Mouse (Mus musculus): ENCODE results near the gene Slf1. TPM values are rescaled to one million over a fixed set of nuclear protein-coding genes. Genes with fewer than 3 reads are reported as not detected.
A peak's percentile ranks its signal among the peaks of the same experiment; 100 is the strongest.

Gene Slf1
- 47.0 and 52.7 TPM in 2 replicates for polyA plus RNA-seq (2014; fragmentation: Nextera tagmentation; extraction: Ambion mirVana)

- H3K4me1 ChIP-seq (ENCODE audit: control insufficient read depth, insufficient read depth, low read length): no peaks in the 10 kb centered on the region
- H3K9me3 ChIP-seq (replicated peaks; ENCODE audit: control insufficient read depth, low read length): no peaks in the 10 kb centered on the region
- H3K27me3 ChIP-seq (ENCODE audit: control insufficient read depth, insufficient read depth, low read length): no peaks in the 10 kb centered on the region
- DNase-seq (ENCODE audit: low spot score) (peak; percentile 93), ATAC-seq (replicated peaks; ENCODE audit: insufficient number of reproducible peaks, low FRiP score, low TSS enrichment, low read depth) (peak; percentile 98)
- H3K4me2 ChIP-seq (ENCODE audit: low read depth, low read length): peak within 1 kb of the TSS; percentile 56
- no peaks in the 10 kb centered on the region for H3K36me3 ChIP-seq (replicated peaks; ENCODE audit: control insufficient read depth, insufficient read depth, low read depth, low read length)
- H3K27ac ChIP-seq (replicated peaks; ENCODE audit: low read depth, low read length): peak within 1 kb of the TSS; percentile 93
- peak within 1 kb of the TSS; percentile 93 for H3K9ac ChIP-seq (replicated peaks; ENCODE audit: low read length)
- under 1% methylated on average over 65 of the region's 65 CpGs for WGBS
- peak within 1 kb of the TSS; percentile 84 for H3K4me3 ChIP-seq (ENCODE audit: low read depth, low read length)
Observed at GRCm38 (mm10) chr13:77134931-77135620, at the start of gene Slf1, which contains the start of gene 2210408I21Rik. Slf1 (minus strand) TSS chr13:77135473. 2210408I21Rik (plus strand) TSS chr13:77135540.

- ATAC-seq (replicated peaks; ENCODE audit: insufficient number of reproducible peaks, low FRiP score, low TSS enrichment, low read depth) (no peak), DNase-seq (ENCODE audit: low spot score) (no peak)
- Histone ChIP-seq H3K9me3 (replicated peaks; ENCODE audit: control insufficient read depth, low read length) (no peaks in the 10 kb centered on the region), H3K36me3 (replicated peaks; ENCODE audit: control insufficient read depth, insufficient read depth, low read depth, low read length) (no peaks in the 10 kb centered on the region), H3K4me2 (ENCODE audit: low read depth, low read length) (no peak overlapping the region), H3K4me3 (ENCODE audit: low read depth, low read length) (no peak overlapping the region), H3K27ac (replicated peaks; ENCODE audit: low read depth, low read length) (no peak overlapping the region), H3K27me3 (ENCODE audit: control insufficient read depth, insufficient read depth, low read length) (no peaks in the 10 kb centered on the region), H3K4me1 (ENCODE audit: control insufficient read depth, insufficient read depth, low read length) (no peaks in the 10 kb centered on the region), H3K9ac (replicated peaks; ENCODE audit: low read length) (no peak overlapping the region)
Observed at GRCm38 (mm10) chr13:77177931-77178330, 42.7 kb upstream of the Slf1 start.

GRCm38 (mm10) chr13:77140890-77141289, 5.6 kb upstream of the Slf1 start:
- WGBS: 90% methylated on average over 2 of the region's 2 CpGs
- ATAC-seq (replicated peaks; ENCODE audit: insufficient number of reproducible peaks, low FRiP score, low TSS enrichment, low read depth): no peak

GRCm38 (mm10) chr13:77135621-77135981, 328 bp upstream of the Slf1 start:
- DNase-seq (ENCODE audit: low spot score) (no peak), ATAC-seq (replicated peaks; ENCODE audit: insufficient number of reproducible peaks, low FRiP score, low TSS enrichment, low read depth) (peak; percentile 65)
- Histone ChIP-seq H3K4me2 (ENCODE audit: low read depth, low read length) (peak overlapping the region; percentile 38), H3K27ac (replicated peaks; ENCODE audit: low read depth, low read length) (no peak overlapping the region), H3K4me3 (ENCODE audit: low read depth, low read length) (peak overlapping the region; percentile 84), H3K9ac (replicated peaks; ENCODE audit: low read length) (peak overlapping the region; percentile 93), H3K4me1 (ENCODE audit: control insufficient read depth, insufficient read depth, low read length) (no peaks in the 10 kb centered on the region), H3K27me3 (ENCODE audit: control insufficient read depth, insufficient read depth, low read length) (no peaks in the 10 kb centered on the region), H3K36me3 (replicated peaks; ENCODE audit: control insufficient read depth, insufficient read depth, low read depth, low read length) (no peaks in the 10 kb centered on the region), H3K9me3 (replicated peaks; ENCODE audit: control insufficient read depth, low read length) (no peaks in the 10 kb centered on the region)
- WGBS: under 1% methylated on average over 11 of the region's 11 CpGs

More at GRCm38 (mm10) chr13:77140890-77141289, 5.6 kb upstream of the Slf1 start:
- H3K27me3 ChIP-seq (ENCODE audit: control insufficient read depth, insufficient read depth, low read length): no peaks in the 10 kb centered on the region
- no peak for DNase-seq (ENCODE audit: low spot score)
- no peak overlapping the region for H3K27ac ChIP-seq (replicated peaks; ENCODE audit: low read depth, low read length)
- H3K36me3 ChIP-seq (replicated peaks; ENCODE audit: control insufficient read depth, insufficient read depth, low read depth, low read length): no peaks in the 10 kb centered on the region
- H3K4me1 ChIP-seq (ENCODE audit: control insufficient read depth, insufficient read depth, low read length): no peaks in the 10 kb centered on the region
- H3K9ac ChIP-seq (replicated peaks; ENCODE audit: low read length): no peak overlapping the region
- no peaks in the 10 kb centered on the region for H3K9me3 ChIP-seq (replicated peaks; ENCODE audit: control insufficient read depth, low read length)
- no peak overlapping the region for H3K4me2 ChIP-seq (ENCODE audit: low read depth, low read length)
- H3K4me3 ChIP-seq (ENCODE audit: low read depth, low read length): no peak overlapping the region

- Histone ChIP-seq H3K36me3 (replicated peaks; ENCODE audit: control insufficient read depth, insufficient read depth, low read depth, low read length) (no peaks in the 10 kb centered on the region), H3K4me2 (ENCODE audit: low read depth, low read length) (no peak overlapping the region), H3K27me3 (ENCODE audit: control insufficient read depth, insufficient read depth, low read length) (no peaks in the 10 kb centered on the region), H3K27ac (replicated peaks; ENCODE audit: low read depth, low read length) (no peak overlapping the region), H3K4me3 (ENCODE audit: low read depth, low read length) (no peak overlapping the region), H3K9me3 (replicated peaks; ENCODE audit: control insufficient read depth, low read length) (no peaks in the 10 kb centered on the region), H3K9ac (replicated peaks; ENCODE audit: low read length) (no peak overlapping the region), H3K4me1 (ENCODE audit: control insufficient read depth, insufficient read depth, low read length) (no peaks in the 10 kb centered on the region)
- ATAC-seq (replicated peaks; ENCODE audit: insufficient number of reproducible peaks, low FRiP score, low TSS enrichment, low read depth): no peak
- 87% methylated on average over 2 of the region's 2 CpGs for whole genome bisulfite sequencing
- no peak for DNase-seq (ENCODE audit: low spot score)
Observed at GRCm38 (mm10) chr13:77131132-77131531, 4.1 kb downstream of the Slf1 start.

- H3K36me3 ChIP-seq (replicated peaks; ENCODE audit: control insufficient read depth, insufficient read depth, low read depth, low read length): no peaks in the 10 kb centered on the region
- no peak overlapping the region for H3K27ac ChIP-seq (replicated peaks; ENCODE audit: low read depth, low read length)
- H3K9me3 ChIP-seq (replicated peaks; ENCODE audit: control insufficient read depth, low read length): no peaks in the 10 kb centered on the region
- no peak overlapping the region for H3K4me3 ChIP-seq (ENCODE audit: low read depth, low read length)
- H3K27me3 ChIP-seq (ENCODE audit: control insufficient read depth, insufficient read depth, low read length): no peaks in the 10 kb centered on the region
- no peak overlapping the region for H3K4me2 ChIP-seq (ENCODE audit: low read depth, low read length)
- ATAC-seq (replicated peaks; ENCODE audit: insufficient number of reproducible peaks, low FRiP score, low TSS enrichment, low read depth): no peak
- no peak for DNase-seq (ENCODE audit: low spot score)
- 84% methylated on average over 2 of the region's 2 CpGs for WGBS
- H3K9ac ChIP-seq (replicated peaks; ENCODE audit: low read length): no peak overlapping the region
- no peaks in the 10 kb centered on the region for H3K4me1 ChIP-seq (ENCODE audit: control insufficient read depth, insufficient read depth, low read length)
Observed at GRCm38 (mm10) chr13:77128240-77128639, 7.0 kb downstream of the Slf1 start.

GRCm38 (mm10) chr13:77125159-77125558, 10.1 kb downstream of the Slf1 start:
- WGBS: 92% methylated on average over 3 of the region's 3 CpGs
- H3K4me1 ChIP-seq (ENCODE audit: control insufficient read depth, insufficient read depth, low read length): no peaks in the 10 kb centered on the region
- DNase-seq (ENCODE audit: low spot score) (no peak), ATAC-seq (replicated peaks; ENCODE audit: insufficient number of reproducible peaks, low FRiP score, low TSS enrichment, low read depth) (no peak)
- no peak overlapping the region for H3K27ac ChIP-seq (replicated peaks; ENCODE audit: low read depth, low read length)
- H3K36me3 ChIP-seq (replicated peaks; ENCODE audit: control insufficient read depth, insufficient read depth, low read depth, low read length): no peaks in the 10 kb centered on the region
- H3K9me3 ChIP-seq (replicated peaks; ENCODE audit: control insufficient read depth, low read length): no peaks in the 10 kb centered on the region
- no peak overlapping the region for H3K4me2 ChIP-seq (ENCODE audit: low read depth, low read length)
- H3K4me3 ChIP-seq (ENCODE audit: low read depth, low read length): no peak overlapping the region
- no peaks in the 10 kb centered on the region for H3K27me3 ChIP-seq (ENCODE audit: control insufficient read depth, insufficient read depth, low read length)
- H3K9ac ChIP-seq (replicated peaks; ENCODE audit: low read length): no peak overlapping the region

GRCm38 (mm10) chr13:77118695-77119094, 16.6 kb downstream of the Slf1 start:
- 94% methylated on average over 4 of the region's 4 CpGs for WGBS
- no peaks in the 10 kb centered on the region for H3K9me3 ChIP-seq (replicated peaks; ENCODE audit: control insufficient read depth, low read length)

More at GRCm38 (mm10) chr13:77118695-77119094, 16.6 kb downstream of the Slf1 start:
- Histone ChIP-seq H3K4me1 (ENCODE audit: control insufficient read depth, insufficient read depth, low read length) (no peaks in the 10 kb centered on the region), H3K4me3 (ENCODE audit: low read depth, low read length) (no peak overlapping the region), H3K4me2 (ENCODE audit: low read depth, low read length) (no peak overlapping the region), H3K27me3 (ENCODE audit: control insufficient read depth, insufficient read depth, low read length) (no peaks in the 10 kb centered on the region), H3K27ac (replicated peaks; ENCODE audit: low read depth, low read length) (no peak overlapping the region), H3K36me3 (replicated peaks; ENCODE audit: control insufficient read depth, insufficient read depth, low read depth, low read length) (no peaks in the 10 kb centered on the region; the same call in 1 of the 2 replicates), H3K9ac (replicated peaks; ENCODE audit: low read length) (no peak overlapping the region)
- ATAC-seq (replicated peaks; ENCODE audit: insufficient number of reproducible peaks, low FRiP score, low TSS enrichment, low read depth): no peak
- no peak for DNase-seq (ENCODE audit: low spot score)

All from embryonic facial prominence, embryonic 11.5 days (tissue).